Mouse (Mus musculus) ES-E14 (cell line): ENCODE results near the gene Slc35a3. TPM values are rescaled to one million over a fixed set of nuclear protein-coding genes. Genes with fewer than 3 reads are reported as not detected.

Experiments
- DNase-seq: peaks from one replicate; pipeline ENCODE4 v3.0.0-alpha.2; 2013; ENCODE audit warnings: low read depth, low spot score
- H3K27ac ChIP-seq: 2 replicates; pipeline ENCODE4 v1.5.1; 2012; ENCODE audit warnings: low read depth, mild to moderate bottlenecking, low read length, moderate library complexity, mixed read lengths; ENCODE audit not compliant: poor library complexity, insufficient read depth, severe bottlenecking
- H3K36me3 ChIP-seq: 2 replicates; pipeline ENCODE4 v1.6.1; 2012; ENCODE audit warnings: mild to moderate bottlenecking, low read length, moderate library complexity, mixed read lengths; ENCODE audit not compliant: control insufficient read depth, poor library complexity, insufficient read depth, severe bottlenecking
- H3K4me1 ChIP-seq, 2 experiments: fragments of 150-350 bp in 1 of 2; sonication (generic) in 1 of 2; 2 replicates each; pipeline ENCODE4 v1.6.1; 2012; ENCODE audit warnings: low read length in 2 of 2, mild to moderate bottlenecking in 1 of 2, mixed read lengths in 1 of 2; ENCODE audit not compliant: control insufficient read depth in 2 of 2, insufficient read depth in 2 of 2, poor library complexity in 1 of 2
- H3K4me3 ChIP-seq, 2 experiments: fragments of 150-350 bp in 1 of 2; sonication (generic) in 1 of 2; 2 replicates each; pipeline ENCODE4 v1.5.1; 2012; ENCODE audit warnings: low read length in 2 of 2, low read depth in 1 of 2, mild to moderate bottlenecking in 1 of 2, mixed read lengths in 1 of 2; ENCODE audit not compliant: insufficient read depth in 1 of 2, poor library complexity in 1 of 2, severe bottlenecking in 1 of 2
- H3K9ac ChIP-seq: 2 replicates; pipeline ENCODE4 v1.6.1; 2012; ENCODE audit warnings: low read depth, mild to moderate bottlenecking, low read length, mixed read lengths; ENCODE audit not compliant: poor library complexity, insufficient read depth, severe bottlenecking
- H3K9me3 ChIP-seq: fragments of 150-350 bp; sonication (generic); 2 replicates; pipeline ENCODE4 v1.6.1; 2012; ENCODE audit warnings: low read depth, mild to moderate bottlenecking, low read length; ENCODE audit not compliant: control insufficient read depth, insufficient read depth
- CHD2 ChIP-seq: IDR thresholded peaks from 2 replicates; pipeline ENCODE4 v1.6.1; 2014; ENCODE audit warnings: mild to moderate bottlenecking, low read depth, low read length, inconsistent platforms
- HCFC1 ChIP-seq: IDR thresholded peaks from 2 replicates; pipeline ENCODE4 v1.6.1; 2012; ENCODE audit warnings: low read length, inconsistent platforms, borderline replicate concordance; ENCODE audit not compliant: insufficient read depth
- MAFK ChIP-seq: IDR thresholded peaks from 2 replicates; pipeline ENCODE4 v1.6.1; 2014; ENCODE audit warnings: mild to moderate bottlenecking, low read depth, low read length, inconsistent platforms; ENCODE audit not compliant: insufficient read depth
- ZC3H11A ChIP-seq: IDR thresholded peaks from 2 replicates; pipeline ENCODE4 v1.6.1; 2012; ENCODE audit warnings: low read depth, mild to moderate bottlenecking, inconsistent platforms, low read length, borderline replicate concordance
- ZNF384 ChIP-seq: IDR thresholded peaks from 2 replicates; pipeline ENCODE4 v1.6.1; 2012; ENCODE audit warnings: low read depth, low read length, inconsistent platforms
- in situ Hi-C, 2 experiments: fragments of 600-800 bp; cut with MboI; formaldehyde crosslinking; loops; one replicate each; pipeline ENCODE4 v1.15.1; 2025; ENCODE audit warnings: low sequenced_read_pairs in 2 of 2, inconsistent platforms in 1 of 2; ENCODE audit not compliant: unreplicated experiment in 2 of 2
- total RNA-seq: library from RNA; depleted of rRNA; stranded (reverse); fragments of 300-350 nt; gene quantifications from 2 replicates; pipeline ENCODE4 v1.2.3, GENCODE M21; 2012

Gene Slc35a3
- total RNA-seq, 1 experiment: 20.1 TPM

DNA sequence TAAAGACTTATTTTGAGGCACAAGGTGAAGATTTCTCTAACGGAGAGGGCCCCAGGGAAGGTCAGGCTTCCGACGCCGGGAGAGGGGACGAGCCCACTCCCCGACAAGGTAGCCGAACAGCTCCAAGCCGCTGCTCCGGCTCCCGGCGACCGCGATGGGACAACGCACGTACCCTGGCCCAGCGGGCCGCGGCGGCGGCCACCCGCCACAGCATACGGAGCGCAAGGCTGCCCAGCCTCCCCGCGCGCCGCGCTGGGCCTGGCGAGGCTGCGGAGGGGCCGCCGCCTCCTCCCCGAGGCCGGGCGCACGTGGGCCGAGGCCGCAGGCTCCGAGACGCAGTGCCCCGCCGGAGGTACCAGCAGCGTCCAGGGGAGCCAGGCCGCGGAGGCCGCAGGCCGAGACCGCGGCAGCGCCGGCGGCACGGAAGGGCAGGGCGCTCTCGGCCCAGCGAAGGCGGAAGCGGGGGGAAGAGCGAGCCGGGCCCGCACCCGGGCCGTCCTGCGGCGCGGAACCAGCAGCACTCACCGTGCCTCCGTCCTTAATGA, 50.7 kb downstream of the Slc35a3 start:
- in situ Hi-C loops: no loop called here
- Histone ChIP-seq H3K9me3 (no peaks in the 10 kb centered on the region), H3K4me3 (peak overlapping the region; percentile 93 to 97), H3K27ac (peak overlapping the region; percentile 82), H3K36me3 (no peaks in the 10 kb centered on the region), H3K4me1 (peaks cover 12 to 24% of the 10 kb centered on the region in 2 experiments), H3K9ac (peak overlapping the region; percentile 98)
- DNase-seq: no peak
- no peak for TF ChIP-seq ZNF384
- TF ChIP-seq ZC3H11A: no peak
- TF ChIP-seq MAFK: no peak
- TF ChIP-seq CHD2: no peak
- TF ChIP-seq HCFC1: no peak

DNA sequence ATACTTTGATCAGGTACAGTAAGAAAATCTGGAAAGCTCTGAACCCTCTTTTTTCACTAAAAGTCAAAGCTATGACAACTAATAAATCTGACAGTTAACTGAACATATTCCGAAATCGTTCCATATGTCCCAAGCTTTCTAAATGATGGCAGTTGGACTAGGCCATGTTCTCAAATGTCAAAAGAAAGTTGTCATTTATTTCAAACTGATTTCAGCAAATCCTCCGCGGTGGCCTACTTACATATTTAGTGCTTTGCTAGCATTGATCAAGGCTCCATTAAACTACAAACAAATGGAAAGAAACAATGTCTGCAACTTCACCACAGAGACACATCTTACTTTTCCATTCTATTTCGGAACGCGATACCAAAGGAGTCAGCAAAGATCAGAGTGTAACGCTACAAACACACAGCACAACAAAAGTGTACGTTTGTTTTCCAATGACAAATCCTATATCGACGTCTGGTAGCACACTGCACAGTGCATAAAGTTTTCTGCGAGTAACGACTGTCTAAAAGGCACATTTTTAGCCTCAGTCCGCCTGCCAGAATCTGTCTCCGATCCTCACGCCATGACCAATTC, 51.3 kb downstream of the Slc35a3 start:
- Histone ChIP-seq H3K27ac (peak overlapping the region; percentile 82; the same call in 1 of the 2 replicates), H3K4me3 (peak overlapping the region; percentile 93 to 97), H3K9me3 (no peaks in the 10 kb centered on the region), H3K4me1 (peaks cover 12 to 29% of the 10 kb centered on the region in 2 experiments), H3K36me3 (no peaks in the 10 kb centered on the region), H3K9ac (peak overlapping the region; percentile 98)
- in situ Hi-C loops: no loop called here
- no peak for DNase-seq
- no peak for TF ChIP-seq CHD2

DNA sequence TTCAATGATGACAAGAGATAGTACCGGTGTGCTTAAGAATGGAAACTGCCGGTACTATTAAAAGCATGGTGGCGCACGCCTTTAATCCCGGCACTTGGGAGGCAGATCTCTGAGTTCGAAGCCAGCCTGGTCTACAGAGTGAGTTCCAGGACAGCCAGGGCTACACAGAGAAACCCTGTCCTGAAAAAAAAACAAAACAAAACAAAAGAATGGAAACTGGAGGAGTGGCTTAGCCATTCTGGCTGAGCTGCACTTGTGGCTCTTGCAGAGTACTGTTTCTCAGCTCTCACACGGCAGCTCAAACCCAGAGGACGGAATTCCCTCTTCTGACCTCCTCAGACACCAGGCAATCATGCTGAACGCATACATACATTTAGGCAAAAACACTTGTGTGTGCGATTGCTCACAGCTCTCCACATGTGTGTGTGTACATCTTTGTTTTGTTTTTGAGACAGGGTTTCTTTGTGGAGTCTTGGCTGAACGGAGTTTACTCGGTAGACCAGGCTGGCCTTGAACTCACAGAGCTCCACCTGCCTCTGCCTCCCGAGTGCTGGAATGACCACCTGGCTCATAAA, 52.7 kb downstream of the Slc35a3 start:
- peak overlapping the region; percentile 63; the same call in 1 of the 2 replicates for H3K9ac ChIP-seq
- no peaks in the 10 kb centered on the region for H3K36me3 ChIP-seq
- TF ChIP-seq ZNF384 (peak; percentile 54; the same call in 1 of the 2 replicates), ZC3H11A (no peak)
- no peak overlapping the region; the same call in 1 of the 2 replicates for H3K27ac ChIP-seq
- DNase-seq: no peak
- peak overlapping the region; percentile 31 to 60; a peak in 2 of 4 replicates for H3K4me3 ChIP-seq
- peaks cover 16 to 37% of the 10 kb centered on the region in 2 experiments for H3K4me1 ChIP-seq
- no peaks in the 10 kb centered on the region for H3K9me3 ChIP-seq
- in situ Hi-C loops: no loop called here

DNA sequence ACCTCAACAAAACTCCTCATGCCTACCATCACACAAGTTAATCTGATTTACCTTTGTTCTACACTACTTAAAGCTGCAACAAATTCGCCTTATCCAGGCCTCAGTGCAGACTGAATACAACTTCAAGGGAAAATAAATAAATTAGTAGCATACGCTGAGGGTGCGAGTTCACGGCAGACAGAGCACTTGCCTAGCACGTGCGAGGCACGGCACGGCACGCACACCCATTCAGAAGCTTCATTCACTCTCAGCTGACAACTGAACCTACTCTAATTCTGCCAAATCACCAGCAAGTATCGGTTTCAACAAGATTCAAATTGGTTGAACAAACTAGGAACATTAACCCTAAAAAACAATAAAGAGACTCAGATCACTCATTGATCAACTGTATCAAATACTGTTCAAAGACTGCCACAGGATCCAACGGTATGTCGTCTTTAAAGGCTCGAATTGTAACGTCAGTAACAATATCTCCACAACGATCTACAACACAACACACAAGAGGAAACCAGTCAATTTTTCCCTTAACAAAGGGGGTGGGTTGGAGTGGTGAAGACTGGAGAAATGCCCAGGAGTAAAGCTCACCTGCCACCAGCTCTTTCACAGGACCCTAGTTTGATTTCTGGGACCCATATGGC, 53.6 kb downstream of the Slc35a3 start:
- in situ Hi-C loops: no loop called here
- peak overlapping the region; percentile 9; the same call in 1 of the 2 replicates for H3K9ac ChIP-seq
- DNase-seq: no peak
- H3K9me3 ChIP-seq: no peaks in the 10 kb centered on the region
- H3K27ac ChIP-seq: no peak overlapping the region
- TF ChIP-seq ZC3H11A (no peak), MAFK (no peak), CHD2 (no peak), HCFC1 (no peak), ZNF384 (no peak)
- peaks cover 18 to 36% of the 10 kb centered on the region in 2 experiments for H3K4me1 ChIP-seq
- H3K4me3 ChIP-seq: peak overlapping the region; percentile 9 to 60; a peak in 2 of 4 replicates
- no peaks in the 10 kb centered on the region for H3K36me3 ChIP-seq
